Mouse (Mus musculus) central nervous system, embryonic 11.5 days (tissue): Measurements from ENCODE around the gene Lins1. TPM values are rescaled to one million over a fixed set of nuclear protein-coding genes. Genes with fewer than 3 reads are reported as not detected.

Experiments
- polyA plus RNA-seq: library from polyadenylated mRNA; depleted of rRNA; stranded (reverse); fragments of >200 nt; gene quantifications from 2 replicates; pipeline ENCODE4 v1.2.3, GENCODE M21; 2012; rRNA removed

The Lins1 gene
- polyA plus RNA-seq = 12.3 and 20.1 TPM in 2 replicates

GRCm38 (mm10) chr7:66689620-66690360 is at the start of gene Lins1:
TSS of gene Lins1 (plus strand) at chr7:66689889.

GRCm38 (mm10) chr7:66689294-66689619 is 432 bp upstream of the Lins1 start, which contains the start of gene Asb7:
TSS of gene Asb7 (minus strand) at chr7:66689596.

GRCm38 (mm10) chr7:66743377-66743781 is 53.7 kb downstream of the Lins1 start, which contains the start of gene Cers3:
TSS of gene Cers3 (plus strand) at chr7:66743504.

Other genes with a start within 250 kb of the Lins1 start
- 11.6 and 21.2 TPM in 2 replicates for gene Asb7, start 293 bp upstream of the Lins1 start, polyA plus RNA-seq
- 0.48 and 0.80 TPM in 2 replicates for gene Cers3, start 53.6 kb downstream of the Lins1 start, polyA plus RNA-seq
- gene Adamts17, start 149.8 kb downstream of the Lins1 start, polyA plus RNA-seq = 1.2 and 3.7 TPM in 2 replicates